Mouse (Mus musculus) spleen, postnatal 14 days (tissue): Measurements from ENCODE around the gene Exosc5.

Source experiments
- DNase-seq, 2 experiments: peaks; one replicate each; pipeline ENCODE4 v3.0.0; 2021 to 2022; ENCODE audit warnings: low spot score in 2 of 2

Exosc5 gene

DNA sequence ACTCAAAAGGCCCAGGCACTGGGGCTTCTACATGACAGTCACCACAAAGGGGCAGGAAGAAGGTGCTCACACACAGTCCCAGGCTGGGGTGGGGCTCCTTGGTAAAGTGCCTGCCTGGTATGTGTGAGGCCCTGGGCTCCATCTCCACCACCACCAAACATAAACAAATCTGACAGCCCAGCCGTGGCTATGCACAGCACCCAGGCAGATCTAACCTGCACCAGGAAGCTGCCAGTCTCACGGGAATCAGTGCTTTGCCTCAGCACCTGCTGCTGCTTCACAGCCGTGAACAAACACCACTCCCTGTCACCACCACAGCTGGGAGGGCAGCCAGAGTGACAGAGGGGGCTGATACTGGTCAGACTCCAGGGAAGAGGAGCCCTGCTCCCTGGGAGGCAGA, 22.6 kb upstream of the Exosc5 start:
- DNase-seq, result peak; percentile 47 to 64

DNA sequence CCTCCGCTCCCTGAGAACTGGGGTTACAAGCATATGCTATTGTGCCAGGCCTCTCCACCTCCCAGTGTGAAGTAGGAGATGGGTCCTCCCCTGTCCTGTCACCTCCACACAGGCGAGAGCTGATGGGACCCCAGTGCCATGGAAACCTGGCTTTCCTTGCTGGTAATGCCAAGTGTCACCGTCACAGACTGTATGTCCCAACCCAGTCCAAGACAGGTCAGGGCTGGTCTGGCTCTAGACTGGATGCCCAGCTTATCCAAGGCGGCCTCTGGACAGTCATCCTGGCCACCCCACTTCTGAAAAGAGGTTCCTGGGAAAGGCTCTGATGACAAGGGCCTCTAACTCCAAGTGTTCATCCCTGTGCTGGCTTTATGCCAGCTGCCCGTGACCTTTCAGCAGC, 21.9 kb upstream of the Exosc5 start:
- no peak for DNase-seq

DNA sequence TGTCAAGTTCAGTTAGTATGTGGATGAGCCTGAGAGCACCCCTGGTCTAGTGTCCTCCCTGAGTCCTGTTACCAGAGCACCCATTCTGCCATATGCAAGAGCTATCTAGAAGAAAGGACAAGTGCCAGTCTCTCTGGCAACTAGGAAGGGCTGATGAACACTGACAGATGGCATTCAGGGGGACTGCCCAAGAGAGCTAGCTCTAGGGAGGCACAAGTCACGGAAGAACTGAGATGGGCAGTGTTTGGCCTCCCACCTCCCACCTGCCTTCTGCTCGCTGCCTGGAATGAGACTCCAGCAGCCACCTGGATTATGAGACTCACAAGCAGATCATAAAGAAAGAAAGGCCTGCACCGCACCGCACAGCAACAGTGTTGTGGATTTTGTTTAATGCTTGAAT, 19.2 kb upstream of the Exosc5 start:
- DNase-seq, result no peak

DNA sequence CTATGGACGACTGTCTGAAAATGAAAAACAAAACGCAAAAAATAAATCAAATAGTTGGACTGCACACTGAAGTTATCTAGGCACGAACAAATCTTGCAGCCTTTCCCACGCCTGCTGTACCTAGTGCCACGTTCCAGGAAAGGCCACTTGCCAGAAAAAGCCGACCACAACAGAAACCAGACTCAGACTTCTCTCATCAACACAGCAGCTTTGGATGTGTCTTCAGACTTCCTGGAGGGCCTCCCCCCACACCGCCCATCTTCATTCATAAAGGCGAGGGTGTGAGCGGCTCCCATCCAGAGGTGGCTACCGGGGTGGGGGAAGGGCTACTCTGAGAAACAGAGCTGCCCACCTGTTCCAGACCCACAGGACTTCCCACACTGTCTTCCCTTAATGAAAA, 14.8 kb upstream of the Exosc5 start:
- DNase-seq, result no peak

DNA sequence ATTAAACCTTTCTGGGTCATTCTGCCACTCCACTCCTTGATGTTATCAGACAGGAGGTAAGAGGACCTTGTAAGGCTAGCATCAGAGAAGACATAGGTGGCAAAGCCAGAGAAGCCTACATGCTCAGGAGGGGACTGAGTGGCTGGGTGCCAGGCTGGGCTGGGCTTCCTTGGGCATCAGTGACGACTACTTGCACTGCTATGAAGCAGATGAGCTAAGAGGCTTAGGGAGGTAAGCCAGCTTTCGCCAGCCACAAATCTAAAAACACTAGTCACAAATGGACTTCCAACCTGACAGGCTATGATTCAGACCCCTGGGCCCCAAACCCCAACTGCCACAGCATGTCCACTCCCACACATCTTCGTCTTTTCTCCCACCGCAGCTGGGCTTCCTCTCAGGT, 14.3 kb upstream of the Exosc5 start:
- DNase-seq, result no peak

DNA sequence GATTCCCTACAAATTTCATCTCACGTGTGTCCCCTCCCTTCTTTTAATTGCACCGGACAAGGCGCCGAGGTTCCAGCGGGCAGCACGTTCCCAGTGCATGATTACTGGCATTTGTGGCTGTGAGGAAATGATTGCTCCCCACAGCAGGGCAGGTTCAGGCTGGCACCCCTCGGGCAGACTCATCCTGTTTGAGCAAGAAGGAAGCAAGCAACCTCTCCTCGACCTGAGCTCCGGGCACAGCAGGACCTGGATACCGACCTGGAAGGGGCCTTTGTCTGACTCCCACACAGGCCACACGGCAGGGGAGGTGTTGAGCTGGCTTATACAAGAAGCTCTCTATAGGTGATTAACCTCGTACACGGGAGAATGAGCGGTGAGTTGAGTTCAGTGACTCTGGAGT, 13.9 kb upstream of the Exosc5 start:
- no peak for DNase-seq

DNA sequence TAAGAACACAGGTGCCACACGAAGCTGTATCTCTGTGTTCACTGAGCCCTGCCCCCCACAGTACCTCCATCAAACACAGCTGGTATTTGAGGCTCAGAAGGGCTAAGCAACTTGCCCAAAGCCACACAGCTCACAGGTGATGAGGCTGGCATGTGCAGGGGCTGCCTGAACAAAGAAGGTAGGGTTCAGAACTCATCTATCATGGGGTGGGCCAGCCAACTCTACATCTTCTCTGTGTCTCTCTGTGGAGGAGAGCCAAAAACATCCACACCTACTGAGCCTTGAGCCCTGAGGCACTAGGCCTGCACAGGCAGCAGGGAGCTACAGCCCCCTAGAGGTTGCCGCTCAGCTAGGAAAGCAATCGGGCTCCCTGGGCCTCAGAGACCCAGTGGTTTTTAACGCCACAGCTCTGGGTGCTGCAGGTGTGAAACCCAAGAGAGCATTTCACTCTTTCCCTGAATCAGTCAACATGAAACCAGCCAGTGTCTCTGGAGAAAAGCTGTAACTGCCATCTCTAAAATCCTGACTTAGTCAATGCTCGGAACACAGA, 11.3 kb upstream of the Exosc5 start:
- DNase-seq, result peak in 1 of 2 experiments; percentile 50

DNA sequence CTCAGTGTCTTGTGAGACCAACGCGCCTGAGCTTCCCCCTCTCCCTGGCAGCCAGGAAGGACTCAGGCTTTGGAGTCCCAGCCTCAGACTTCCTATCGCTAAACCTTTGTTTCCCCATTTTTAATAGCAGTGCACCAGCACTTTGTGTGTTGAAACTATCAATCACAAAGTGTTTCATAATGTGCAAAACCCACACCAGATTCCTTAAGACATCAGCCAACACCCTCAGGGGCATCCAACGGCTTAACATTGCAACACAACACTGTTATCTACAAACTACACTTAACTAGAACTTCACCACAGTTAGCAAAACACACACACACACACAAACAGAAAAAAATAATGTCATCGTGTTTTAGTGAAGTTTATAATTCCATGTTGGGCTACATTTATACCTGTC, 9.1 kb upstream of the Exosc5 start:
- no peak for DNase-seq

DNA sequence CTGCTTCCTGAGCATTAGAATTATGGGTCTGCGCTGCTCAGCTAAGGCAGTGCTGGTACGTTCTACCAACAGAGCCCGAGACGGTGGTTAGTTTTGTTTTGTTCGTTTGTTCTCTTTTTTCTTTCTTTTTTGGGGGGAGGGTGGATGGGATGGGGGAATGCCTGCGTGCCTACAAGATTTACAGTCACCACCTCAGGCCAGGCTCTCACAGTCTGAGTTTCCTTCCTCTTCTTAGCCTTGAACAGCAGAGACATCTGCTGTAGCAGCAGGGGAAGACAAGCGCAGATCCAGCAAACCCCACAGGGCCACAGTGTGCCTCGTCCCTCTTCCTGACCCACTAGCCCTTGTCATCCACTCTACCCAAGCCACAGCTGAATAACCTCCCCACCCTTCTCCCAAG, 7.7 kb upstream of the Exosc5 start:
- no peak for DNase-seq

DNA sequence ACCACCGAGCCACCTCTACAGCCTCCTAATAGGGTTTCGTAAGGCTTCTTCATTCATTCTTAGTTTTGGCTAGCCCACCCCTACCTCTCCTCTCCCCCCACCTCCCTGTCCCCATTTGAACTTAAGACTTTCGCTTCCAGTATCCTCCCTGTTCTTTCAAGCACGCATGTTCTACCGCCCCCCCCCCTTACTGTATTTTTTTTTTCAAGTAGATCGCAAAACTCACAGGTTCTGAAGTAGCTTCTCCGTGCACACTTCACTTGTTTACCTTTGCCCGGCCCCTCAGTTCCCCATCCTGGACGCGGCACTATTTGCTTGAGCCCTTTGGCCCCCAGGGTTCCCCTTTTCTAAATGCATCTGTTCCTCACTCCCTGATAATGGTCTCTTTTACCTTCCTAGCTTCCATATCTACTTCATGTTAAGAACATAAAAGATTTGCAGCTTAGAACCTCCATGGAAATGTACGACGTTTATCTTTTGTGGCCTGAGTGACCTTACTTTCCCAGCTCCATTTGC, 6.7 kb upstream of the Exosc5 start:
- no peak for DNase-seq

DNA sequence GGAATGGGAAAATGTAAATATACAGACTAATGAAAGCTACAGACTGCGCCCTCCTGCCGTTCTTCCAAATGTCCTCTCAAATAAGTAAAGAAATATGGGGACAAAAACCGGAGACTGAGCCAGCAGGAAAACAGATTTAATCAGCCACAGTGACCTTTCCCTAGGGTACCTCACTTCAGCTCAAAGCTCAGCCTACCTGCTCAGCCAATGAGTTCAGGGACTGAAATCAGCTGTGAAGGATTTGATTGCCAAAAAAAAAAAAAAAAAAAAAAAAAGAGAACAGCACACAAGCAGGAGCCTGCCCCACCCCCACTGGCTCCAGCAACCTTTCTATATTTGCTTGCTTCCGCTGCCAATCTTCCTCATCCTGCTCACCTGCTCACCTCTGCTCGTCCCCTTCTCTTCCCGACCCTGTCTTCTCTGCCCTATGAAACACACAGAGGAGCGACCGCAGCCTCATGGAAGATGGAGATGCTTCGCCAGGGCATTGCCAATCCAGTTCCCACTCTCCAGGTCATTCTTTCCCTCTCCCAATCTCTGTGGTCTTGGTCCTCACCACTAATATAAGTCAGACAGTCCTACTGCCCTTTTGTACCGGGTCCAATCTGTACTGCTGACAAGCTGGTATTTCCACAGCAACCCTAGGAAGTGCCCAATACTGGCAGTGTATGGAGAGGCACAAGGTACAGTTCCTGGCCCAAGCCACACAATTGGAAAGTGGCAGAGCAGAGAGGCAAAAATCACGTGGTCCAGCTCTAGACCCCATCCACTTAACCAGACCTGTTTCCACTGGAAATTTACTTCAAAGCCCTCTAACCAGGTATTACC, 3.1 kb upstream of the Exosc5 start:
- no peak for DNase-seq

DNA sequence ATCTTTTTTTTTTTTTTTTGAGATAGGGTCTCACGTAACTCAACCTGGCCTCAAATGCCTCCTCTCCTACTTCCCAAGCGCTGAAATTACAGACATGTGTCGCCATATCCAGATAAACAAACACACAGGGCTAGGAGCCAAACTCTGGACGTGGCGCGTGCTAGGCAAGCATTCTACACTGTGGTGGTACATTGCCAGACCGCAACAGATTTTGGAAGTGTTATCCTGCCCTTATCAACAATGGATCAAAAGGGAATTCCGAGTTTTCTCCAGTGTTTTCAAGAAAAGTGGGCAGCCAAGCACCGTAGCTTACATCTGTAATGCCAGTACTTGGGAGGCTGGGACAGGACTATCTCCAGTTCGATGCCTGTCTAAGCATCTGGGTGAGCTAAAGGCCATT, 1.2 kb upstream of the Exosc5 start:
- DNase-seq, result no peak

DNA sequence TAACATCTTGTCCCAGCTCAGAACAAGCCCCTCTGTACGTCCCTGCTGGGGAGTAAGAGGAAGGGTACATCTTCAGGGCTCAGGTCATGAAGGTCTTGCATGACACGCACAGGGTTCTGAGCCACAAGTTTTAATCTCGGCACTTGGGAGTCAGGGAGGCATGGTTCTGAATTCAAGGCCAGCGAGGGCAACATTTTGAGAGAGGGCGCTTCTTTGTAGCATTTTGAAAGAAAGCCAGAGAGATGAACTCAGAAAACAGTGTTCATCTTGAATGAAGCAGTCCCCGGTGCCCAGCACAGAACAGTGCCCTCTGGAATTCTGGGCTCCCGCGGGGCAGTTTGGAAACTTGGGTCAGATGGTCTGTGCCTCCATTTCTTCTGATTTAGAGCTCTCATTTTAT, 7.4 kb downstream of the Exosc5 start:
- no peak for DNase-seq

DNA sequence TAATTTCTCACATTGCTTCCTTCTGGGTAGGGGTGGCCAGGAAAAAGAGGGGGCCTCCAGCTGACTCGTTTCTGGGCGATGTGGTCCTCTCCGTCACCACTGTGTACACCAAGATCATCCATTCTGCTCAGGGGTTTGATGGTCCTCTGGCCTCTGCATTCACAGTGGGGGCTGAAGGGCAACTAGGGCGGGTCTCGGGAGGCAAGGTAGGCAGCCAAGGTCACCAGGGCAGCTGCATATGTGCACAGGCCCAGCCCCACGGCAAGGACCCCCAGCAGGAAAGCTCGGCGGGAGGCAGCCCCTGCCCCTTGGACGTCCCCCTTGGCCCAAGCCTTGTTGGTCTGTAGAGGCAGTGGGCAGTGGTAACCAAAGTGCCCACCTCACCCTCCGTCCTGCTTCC, 10.2 kb downstream of the Exosc5 start:
- no peak for DNase-seq

DNA sequence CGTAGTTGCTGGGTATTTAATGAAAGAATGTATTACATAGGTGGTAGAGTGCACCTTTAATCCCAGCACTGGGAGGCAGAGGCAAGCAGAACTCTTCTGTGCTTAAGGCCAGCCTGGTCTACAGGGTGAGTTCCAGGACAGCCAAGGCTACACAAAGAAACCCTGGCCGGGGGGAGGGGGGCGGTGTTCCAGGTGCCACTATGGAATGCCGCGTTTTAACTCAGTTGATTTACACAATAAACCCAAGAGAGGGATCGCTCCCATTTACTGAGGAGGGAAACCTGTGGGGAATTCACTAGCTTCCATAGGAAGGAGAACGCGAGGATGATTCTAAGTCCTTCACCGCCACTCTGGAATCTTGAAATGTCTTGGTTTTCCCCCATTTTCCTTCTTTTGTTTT, 10.7 kb downstream of the Exosc5 start:
- DNase-seq, result no peak

DNA sequence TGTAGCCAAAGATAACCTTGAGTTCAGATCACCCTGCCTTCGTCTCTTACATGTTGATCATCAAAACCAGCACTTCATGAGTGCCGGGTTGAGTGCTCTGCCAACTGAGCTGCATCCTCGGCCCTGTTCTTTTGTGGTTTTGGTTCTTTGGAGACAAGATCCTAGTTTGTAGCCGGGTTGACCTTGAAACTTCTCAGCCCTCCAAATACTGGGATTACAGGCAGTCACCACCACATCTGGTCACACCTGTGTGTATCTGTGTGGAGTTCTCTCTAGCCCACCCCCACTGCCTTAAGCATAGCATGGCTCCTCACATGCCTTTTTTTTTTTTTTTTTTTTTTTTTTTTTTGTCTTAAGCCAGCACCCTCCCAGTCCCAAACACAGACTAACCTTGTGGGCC, 11.1 kb downstream of the Exosc5 start:
- no peak for DNase-seq

DNA sequence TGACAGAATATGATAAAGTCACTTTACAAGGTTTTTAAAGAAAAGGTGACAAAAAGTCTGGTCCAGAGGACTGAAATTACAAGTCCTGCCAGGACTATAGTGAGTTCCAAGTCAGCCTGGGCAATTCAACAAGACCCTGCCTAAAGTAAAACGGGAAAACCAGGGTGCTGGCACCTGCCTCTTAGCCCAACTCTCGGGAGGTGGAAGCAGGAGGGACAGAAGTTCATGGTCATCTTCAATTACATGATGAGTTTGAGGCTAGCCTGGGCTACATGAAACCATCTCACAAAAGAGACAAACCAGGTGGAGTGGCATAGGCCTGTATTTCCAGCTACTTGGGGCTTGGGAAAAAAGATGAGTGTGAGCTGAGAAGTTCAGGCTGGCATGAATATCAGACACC, 12.7 kb downstream of the Exosc5 start:
- no peak for DNase-seq

DNA sequence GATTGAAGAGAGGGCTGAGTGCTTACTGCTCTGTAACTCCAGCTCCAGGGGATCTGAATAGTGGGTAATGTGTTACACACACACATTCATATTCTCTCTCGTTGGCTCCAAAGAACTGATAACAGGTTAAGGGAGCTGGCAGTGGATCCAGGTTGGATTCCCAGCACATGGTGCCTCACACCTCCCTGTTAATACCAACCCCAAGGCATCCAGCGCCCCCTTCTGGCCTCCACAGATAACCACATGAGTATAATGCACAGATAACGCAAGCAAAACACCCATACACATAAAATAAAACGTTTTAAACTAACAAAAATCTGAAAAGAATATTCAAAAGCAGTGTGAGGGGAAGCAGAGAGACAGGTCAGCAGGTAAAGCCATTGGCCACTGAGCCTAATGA, 13.5 kb downstream of the Exosc5 start:
- no peak for DNase-seq

DNA sequence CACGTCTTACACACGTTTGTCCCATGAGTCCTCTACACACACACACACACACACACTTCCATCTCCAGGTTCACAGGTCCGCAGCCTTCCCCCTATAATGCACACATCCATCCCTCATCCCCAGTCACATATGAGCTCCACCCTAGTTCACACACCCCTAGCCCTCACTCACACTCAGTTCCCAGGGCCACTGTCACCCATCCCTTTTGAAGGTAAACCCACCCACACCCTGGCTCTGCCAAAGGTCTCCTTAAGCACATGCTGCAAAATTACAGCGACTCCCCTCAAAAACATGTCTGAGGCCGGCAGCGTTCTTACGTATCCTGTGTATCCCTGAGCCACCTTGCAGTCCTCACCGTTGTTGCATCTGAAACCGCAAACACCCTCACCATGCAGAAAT, 15.3 kb downstream of the Exosc5 start:
- no peak for DNase-seq

DNA sequence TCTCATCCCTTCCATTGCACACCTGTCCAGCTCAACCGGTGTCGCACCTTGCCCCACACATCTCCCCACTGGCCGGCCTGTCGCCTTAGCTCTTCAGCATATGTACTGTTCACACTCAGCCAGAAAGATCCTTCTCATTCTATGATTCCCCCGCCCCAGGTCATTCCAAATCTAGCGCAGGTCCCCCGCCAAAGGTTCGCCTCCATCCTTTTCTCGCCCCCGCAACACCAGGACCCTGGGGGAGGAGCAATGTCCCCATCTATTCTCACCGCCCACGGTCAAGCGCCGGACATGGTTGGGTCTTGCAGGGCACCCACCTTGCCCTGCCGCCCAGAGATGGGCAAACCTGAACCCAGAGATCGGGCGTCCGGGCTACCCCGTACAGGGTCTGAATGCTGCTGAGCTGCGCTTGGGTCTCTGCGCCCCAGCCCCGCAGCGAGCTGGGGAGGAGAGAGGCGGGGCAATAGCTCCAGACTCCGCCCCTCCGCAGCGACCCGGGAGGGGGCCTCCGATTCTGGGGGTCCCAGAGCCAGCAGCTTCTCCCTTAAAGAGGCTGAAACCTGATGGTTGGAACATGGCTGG, 15.8 kb downstream of the Exosc5 start, which contains the start of gene Tmem91:
Tmem91 (minus strand) TSS at position 448 of the 582 bp plus-strand sequence.
- DNase-seq, result no peak

DNA sequence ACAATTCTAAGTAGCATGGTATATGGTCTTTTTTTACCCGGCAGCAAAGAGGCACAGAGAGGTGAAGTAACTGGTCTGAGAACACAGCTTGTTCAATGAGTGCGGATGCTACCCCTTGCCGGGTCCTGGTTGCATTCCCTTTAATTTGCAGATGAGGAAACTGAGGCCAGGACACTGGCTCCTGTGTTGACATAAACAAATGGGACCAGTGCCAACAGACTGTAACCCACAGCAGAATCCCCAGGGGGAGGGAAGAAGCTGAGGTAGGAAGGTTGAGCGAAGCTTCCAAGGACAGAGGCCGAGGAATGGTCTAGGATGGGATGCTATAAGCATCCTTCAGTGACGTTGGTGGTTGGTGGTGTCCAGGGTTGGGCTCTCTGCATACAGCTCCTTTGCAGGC, 16.4 kb downstream of the Exosc5 start:
- no peak for DNase-seq

DNA sequence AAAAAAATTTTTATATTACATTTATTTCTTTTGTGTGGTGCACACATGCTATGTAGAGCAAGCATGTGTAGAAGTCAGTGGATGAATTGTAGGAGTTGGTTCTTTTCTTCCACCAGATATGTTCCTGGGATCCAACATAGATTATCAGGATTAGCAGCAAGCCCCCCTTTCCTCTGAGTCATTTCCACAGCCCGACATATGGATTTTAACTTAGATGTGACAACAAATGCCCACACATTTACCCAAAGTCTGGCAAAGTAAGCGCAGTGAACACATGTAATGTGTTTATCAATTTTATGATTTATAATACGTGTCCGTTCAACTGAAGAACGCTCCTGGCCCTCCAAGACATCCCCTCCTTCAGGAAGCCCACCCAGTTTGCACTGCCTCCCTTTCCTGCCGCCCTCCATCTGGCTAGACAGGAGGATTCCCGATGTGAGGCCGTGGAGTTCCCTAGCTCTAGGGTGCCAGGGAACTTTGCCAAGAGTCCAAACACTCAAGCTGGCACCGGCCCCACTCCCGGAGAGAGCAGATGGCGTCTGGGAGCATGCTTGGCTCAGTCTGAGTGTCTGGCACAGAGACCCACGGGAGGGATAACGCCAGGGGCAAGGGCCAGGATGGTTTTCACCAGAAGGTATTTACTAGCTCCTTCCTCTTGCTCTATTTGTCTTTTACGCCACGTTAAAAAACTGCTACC, 17.3 kb downstream of the Exosc5 start:
- DNase-seq, result no peak

DNA sequence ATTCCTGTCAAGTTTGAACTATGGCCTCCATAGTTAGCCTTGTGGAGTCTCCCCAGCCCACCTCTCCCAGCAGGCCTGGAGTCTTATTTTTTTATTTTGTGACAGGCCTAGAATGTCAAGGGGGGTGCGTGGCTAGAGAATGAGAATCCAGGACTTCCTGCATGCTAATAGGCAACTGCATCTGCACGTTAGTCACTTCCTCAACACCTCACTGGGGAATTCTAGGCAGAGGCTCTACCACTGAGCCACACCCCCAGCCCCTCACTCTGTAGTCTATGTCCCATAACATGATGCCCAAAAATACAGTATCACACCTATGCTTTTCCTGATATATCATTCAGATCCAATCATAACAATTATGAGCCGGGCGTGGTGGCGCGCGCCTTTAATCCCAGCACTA, 18.0 kb downstream of the Exosc5 start:
- no peak for DNase-seq
